Mouse (Mus musculus): ENCODE data around the gene Cyp8b1. TPM values are rescaled to one million over a fixed set of nuclear protein-coding genes. Genes with fewer than 3 reads are reported as not detected.

Gene Cyp8b1
- polyA plus RNA-seq, 1 experiment: 0.77 TPM

DNA sequence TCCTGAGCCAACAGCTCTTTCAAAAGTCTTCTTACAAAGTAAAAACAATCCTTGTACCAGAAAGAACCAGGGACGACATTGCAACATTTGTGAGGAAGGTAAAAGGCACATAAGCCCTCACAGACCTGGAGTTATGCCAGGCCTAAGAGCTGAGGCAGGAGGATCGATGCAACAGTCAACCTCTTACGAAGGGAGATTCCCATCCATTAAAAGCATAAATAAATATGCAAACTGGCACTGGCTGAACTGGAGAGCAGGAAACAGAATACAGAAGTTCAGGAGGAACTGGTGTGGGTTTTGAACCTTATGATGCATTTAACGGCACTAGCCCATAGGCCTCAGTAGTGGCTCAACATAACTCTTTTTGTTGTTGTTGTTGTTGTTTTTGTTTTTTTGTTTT, 11.8 kb downstream of the Cyp8b1 start:
- Histone ChIP-seq H3K4me1 (ENCODE audit: control insufficient read depth, insufficient read depth, low read length) (peaks cover 6% of the 10 kb centered on the region; the same call in 1 of the 2 replicates), H3K27ac (ENCODE audit: control insufficient read depth, insufficient read depth, low read depth, low read length, poor library complexity) (no peak overlapping the region), H3K4me3 (replicated peaks; ENCODE audit: control insufficient read depth, low read depth, low read length) (no peak overlapping the region)
- 15% methylated on average over 4 of the region's 4 CpGs for WGBS
- TF ChIP-seq CTCF (IDR thresholded peaks at IDR 0.05; ENCODE audit: control insufficient read depth, insufficient read depth, low read length) (no peak), POLR2A (IDR thresholded peaks at IDR 0.05; ENCODE audit: borderline replicate concordance, control insufficient read depth, low read depth, low read length) (no peak)

DNA sequence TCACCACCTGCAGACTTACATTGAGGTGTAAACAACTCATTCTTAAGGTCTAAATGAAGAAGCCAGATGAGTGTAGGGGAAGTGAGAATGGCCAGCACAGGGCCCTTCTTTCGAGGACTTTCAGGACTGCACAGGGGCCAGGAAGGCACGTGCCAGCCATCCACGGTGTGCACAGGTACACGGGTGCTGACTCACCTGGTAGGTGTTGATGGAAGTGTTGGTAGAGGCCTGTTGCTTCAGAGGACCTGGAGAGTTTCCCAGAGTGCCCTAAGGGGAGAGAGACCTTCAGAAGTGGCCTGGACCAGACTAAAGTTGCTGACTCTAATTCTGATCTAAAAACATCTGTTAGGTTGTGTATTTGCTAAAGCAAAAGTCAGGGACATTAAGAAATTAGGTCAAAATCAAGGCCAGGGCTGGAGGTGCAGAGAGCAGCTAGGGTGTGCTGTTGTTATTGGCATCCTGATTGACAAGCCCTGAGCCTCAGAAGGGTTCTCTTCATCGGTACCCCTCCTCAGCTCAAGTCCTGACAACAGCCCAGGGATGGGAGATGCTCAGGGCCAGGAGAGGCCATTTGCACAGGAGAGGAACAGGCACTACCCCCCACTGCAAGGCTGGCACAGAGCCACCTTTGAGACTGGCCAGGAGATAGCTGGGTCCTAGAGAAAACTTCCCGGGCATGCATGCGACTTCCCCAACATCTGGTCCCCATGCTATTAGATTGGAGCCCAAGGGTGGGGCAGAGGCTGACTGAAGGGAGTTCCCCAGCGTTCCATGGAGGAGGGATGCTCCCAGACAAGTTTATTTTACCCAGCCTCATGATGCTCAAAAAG, 12.4 kb downstream of the Cyp8b1 start:
- TF ChIP-seq POLR2A (IDR thresholded peaks at IDR 0.05; ENCODE audit: borderline replicate concordance, control insufficient read depth, low read depth, low read length) (no peak), CTCF (IDR thresholded peaks at IDR 0.05; ENCODE audit: control insufficient read depth, insufficient read depth, low read length) (no peak)

DNA sequence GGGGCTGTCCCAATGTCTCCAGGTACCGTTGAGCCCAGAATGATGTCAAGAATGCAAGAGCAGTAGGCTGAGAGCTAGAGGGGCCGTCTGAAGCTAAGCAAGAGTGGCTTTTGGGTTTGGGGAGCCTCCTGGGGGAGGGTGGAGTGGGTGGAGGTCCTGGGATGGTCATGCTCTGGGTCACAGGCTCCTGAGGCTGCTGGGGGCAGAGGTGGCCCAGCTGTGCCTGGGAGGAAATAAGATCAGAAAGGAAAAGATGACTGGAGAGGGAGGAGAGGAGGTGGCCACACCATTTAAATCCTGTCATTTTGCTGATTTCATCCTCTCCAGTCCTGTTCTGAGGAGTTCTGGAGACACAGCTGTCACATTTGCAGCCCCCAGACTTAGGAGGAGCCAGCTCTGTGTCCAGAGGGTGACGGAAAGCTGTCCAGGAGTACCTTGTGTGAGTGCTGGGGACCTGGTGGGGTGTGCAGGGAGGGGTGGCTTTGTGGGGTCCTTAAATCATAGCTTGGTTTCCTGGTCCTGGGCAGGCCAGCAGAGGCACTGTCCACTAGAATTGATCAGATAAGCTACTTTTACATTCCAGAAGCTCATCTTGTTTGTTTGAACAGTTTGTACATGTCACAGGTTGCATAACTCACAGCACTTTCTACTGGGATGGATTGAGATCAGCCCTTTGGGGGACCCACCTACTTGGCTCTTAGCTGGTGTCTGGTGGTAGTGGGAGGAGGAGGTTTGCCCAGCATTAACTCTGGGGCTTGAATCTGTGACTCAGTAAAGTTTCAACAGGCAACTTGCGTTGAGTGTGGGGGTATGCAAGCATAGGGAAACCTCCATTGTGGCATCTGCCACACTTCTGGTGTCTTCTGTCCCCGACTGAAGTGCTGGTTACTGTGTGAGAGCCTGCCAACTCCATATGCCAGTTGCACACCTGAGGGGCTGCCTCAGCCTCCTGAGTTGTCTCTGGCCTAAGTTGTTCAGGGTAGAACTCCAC, 14.1 kb downstream of the Cyp8b1 start:
- TF ChIP-seq CTCF (IDR thresholded peaks at IDR 0.05; ENCODE audit: control insufficient read depth, insufficient read depth, low read length) (no peak), POLR2A (IDR thresholded peaks at IDR 0.05; ENCODE audit: borderline replicate concordance, control insufficient read depth, low read depth, low read length) (no peak)
- Histone ChIP-seq H3K27ac (ENCODE audit: control insufficient read depth, insufficient read depth, low read depth, low read length, poor library complexity) (no peak overlapping the region), H3K4me1 (ENCODE audit: control insufficient read depth, insufficient read depth, low read length) (peaks cover 5% of the 10 kb centered on the region; the same call in 1 of the 2 replicates), H3K4me3 (replicated peaks; ENCODE audit: control insufficient read depth, low read depth, low read length) (no peak overlapping the region)
- 74% methylated on average over 5 of the region's 5 CpGs for WGBS

More for the DNA sequence above, 12.4 kb downstream of the Cyp8b1 start:
- 54% methylated on average over 8 of the region's 8 CpGs for WGBS
- Histone ChIP-seq H3K27ac (ENCODE audit: control insufficient read depth, insufficient read depth, low read depth, low read length, poor library complexity) (no peak overlapping the region), H3K4me1 (ENCODE audit: control insufficient read depth, insufficient read depth, low read length) (peaks cover 5% of the 10 kb centered on the region; the same call in 1 of the 2 replicates), H3K4me3 (replicated peaks; ENCODE audit: control insufficient read depth, low read depth, low read length) (no peak overlapping the region)

DNA sequence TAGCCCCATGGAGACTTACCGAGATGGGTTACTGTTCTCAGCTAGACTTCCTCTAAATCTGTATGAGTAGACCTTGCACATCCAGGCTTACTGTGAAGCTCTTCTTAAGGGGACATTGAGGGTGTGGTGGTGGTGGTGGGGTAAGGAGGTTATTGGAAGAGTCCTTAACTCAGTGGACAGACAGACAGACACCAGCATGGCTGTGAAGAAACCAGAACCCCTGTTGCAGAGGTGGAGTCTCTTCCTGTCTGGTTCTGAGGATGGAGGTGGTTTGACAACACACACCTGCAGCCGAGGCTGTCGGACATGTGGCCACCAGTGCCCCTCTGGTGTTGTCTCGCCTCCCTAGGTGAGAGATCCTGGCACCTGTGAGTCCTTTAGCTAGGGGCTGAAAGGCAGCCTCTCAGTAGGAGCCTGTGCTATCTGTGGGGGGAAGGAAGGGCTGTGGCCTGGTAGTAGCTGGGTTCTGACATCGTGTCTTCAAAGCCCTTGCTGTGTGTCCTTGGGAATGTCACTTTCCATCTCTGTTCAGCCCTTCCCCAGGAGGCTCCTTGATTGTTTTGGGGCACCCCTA, 15.7 kb downstream of the Cyp8b1 start:
- WGBS: 57% methylated on average over 5 of the region's 5 CpGs
- H3K27ac ChIP-seq (ENCODE audit: control insufficient read depth, insufficient read depth, low read depth, low read length, poor library complexity): no peak overlapping the region
- no peak for TF ChIP-seq POLR2A (IDR thresholded peaks at IDR 0.05; ENCODE audit: borderline replicate concordance, control insufficient read depth, low read depth, low read length)
- no peak for TF ChIP-seq CTCF (IDR thresholded peaks at IDR 0.05; ENCODE audit: control insufficient read depth, insufficient read depth, low read length)
- no peak overlapping the region for H3K4me3 ChIP-seq (replicated peaks; ENCODE audit: control insufficient read depth, low read depth, low read length)
- peaks cover 5% of the 10 kb centered on the region; the same call in 1 of the 2 replicates for H3K4me1 ChIP-seq (ENCODE audit: control insufficient read depth, insufficient read depth, low read length)

DNA sequence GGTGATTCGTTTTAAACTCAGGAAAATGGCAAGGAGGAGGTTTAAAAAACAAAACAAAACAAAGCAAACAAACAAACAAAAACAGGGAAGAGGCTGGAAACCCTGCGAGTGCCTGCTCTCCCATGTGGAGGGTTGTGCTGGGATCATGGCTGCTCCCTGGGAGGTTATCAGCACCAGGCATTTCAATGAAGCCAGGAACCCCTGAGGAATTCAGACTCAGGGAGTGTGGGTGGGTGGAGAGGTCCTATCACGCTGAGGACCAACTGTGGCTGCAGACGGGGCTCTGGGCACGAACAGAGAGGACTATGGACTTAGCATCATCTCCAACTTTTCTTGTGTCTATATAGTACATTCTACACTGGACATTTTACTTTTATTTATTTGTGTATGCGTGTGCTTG, 16.8 kb downstream of the Cyp8b1 start:
- TF ChIP-seq POLR2A (IDR thresholded peaks at IDR 0.05; ENCODE audit: borderline replicate concordance, control insufficient read depth, low read depth, low read length): no peak
- TF ChIP-seq CTCF (IDR thresholded peaks at IDR 0.05; ENCODE audit: control insufficient read depth, insufficient read depth, low read length): no peak
- Histone ChIP-seq H3K4me3 (replicated peaks; ENCODE audit: control insufficient read depth, low read depth, low read length) (no peak overlapping the region), H3K4me1 (ENCODE audit: control insufficient read depth, insufficient read depth, low read length) (peaks cover 2% of the 10 kb centered on the region; the same call in 1 of the 2 replicates), H3K27ac (ENCODE audit: control insufficient read depth, insufficient read depth, low read depth, low read length, poor library complexity) (no peak overlapping the region)
- 78% methylated on average over 6 of the region's 6 CpGs for WGBS

DNA sequence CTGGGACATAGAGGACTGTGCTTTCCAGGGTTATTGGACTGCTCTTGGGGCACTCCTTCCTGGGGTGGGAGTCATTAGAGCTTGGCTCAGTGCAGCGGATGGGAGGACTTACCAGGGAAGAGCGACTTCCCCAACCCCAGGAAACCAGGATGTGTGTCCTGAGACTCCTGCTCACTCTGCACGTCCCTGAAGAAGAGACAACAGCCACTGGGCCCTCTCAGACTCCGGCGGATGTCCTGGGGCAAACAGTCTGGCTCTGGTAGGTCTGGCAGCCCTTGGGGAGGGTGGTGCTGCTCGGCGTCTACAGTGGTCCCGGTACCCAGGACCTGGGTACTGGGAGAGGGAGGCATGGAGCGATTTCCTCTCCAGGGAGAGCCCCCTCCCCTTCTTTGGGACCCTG, 17.9 kb downstream of the Cyp8b1 start, which contains the start of gene Ackr2:
Gene Ackr2 (plus strand): TSS at position 111 of the 400 bp plus-strand sequence.
- no peak within 1 kb of the TSS for H3K4me3 ChIP-seq (replicated peaks; ENCODE audit: control insufficient read depth, low read depth, low read length)
- no peaks in the 10 kb centered on the region; the same call in 1 of the 2 replicates for H3K4me1 ChIP-seq (ENCODE audit: control insufficient read depth, insufficient read depth, low read length)
- WGBS: 75% methylated on average over 9 of the region's 9 CpGs
- H3K27ac ChIP-seq (ENCODE audit: control insufficient read depth, insufficient read depth, low read depth, low read length, poor library complexity): no peak within 1 kb of the TSS
- TF ChIP-seq POLR2A (IDR thresholded peaks at IDR 0.05; ENCODE audit: borderline replicate concordance, control insufficient read depth, low read depth, low read length) (no peak), CTCF (IDR thresholded peaks at IDR 0.05; ENCODE audit: control insufficient read depth, insufficient read depth, low read length) (no peak)

DNA sequence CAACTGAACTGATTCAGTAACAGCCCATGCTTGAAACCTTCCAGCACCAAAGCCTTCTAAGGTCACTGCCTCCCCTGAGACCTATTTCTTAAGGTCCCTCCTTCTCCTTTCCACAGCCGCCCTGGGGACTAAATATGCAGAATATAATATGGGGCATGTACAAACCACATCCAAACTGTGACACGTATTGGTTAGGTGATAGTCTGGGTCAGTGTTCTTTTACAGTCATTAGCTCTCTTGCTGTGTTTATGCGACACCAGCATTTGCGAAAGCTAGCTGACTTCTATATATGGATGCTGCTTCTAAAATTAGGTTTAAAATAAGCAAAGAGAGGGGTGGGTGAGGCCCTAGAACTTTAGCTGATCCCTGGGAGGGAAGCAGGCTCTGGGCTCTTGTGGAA, 19.3 kb downstream of the Cyp8b1 start:
- Histone ChIP-seq H3K4me3 (replicated peaks; ENCODE audit: control insufficient read depth, low read depth, low read length) (no peak overlapping the region), H3K27ac (ENCODE audit: control insufficient read depth, insufficient read depth, low read depth, low read length, poor library complexity) (no peak overlapping the region), H3K4me1 (ENCODE audit: control insufficient read depth, insufficient read depth, low read length) (no peaks in the 10 kb centered on the region)
- WGBS: 63% methylated on average over 4 of the region's 4 CpGs
- no peak for TF ChIP-seq POLR2A (IDR thresholded peaks at IDR 0.05; ENCODE audit: borderline replicate concordance, control insufficient read depth, low read depth, low read length)
- TF ChIP-seq CTCF (IDR thresholded peaks at IDR 0.05; ENCODE audit: control insufficient read depth, insufficient read depth, low read length): no peak
